8 mouse cellular contexts compared by ENCODE assay signal in the genomic region with DNA sequence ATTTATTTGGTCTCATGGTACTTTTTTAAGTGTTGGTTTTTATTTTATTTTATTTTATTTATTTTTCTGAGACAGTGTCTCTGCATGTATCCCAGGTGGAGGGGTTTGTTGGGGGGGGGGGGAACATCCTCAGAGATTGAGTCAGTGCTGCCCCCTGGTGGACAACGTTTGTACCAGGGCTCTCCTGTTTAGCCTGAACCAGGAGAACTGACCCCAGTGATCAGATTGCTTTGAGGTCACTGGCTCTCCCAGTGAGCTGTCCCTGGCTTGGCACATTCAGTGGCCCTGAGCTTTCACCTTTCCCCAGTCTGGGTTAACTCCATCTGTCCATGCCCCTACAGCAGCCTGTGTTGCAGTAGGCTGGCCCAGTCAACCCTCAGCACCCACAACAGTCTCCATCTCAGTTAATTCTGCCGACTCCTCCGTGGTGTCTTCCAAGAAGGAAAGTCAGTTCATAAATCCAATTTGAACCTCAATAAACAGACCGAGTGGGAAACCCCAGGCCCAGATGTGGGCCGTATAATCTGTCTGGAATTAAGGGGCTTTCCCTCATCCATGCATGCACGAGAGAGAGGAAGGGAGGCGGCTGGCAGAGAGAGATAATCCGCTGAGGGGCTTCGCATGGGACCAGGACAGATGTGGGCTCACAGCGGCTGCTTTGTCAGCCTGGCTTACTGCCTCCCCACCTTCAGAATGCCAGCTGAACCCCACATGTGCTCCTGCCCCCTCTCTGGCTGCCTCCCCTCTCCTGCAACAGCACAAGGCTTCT. TPM values are rescaled to one million over a fixed set of nuclear protein-coding genes. Genes with fewer than 3 reads are reported as not detected.
DNase-seq lines count a peak whose midpoint lies in the region; ATAC-seq and TF ChIP-seq lines count a peak whose summit lies in the region.

No protein-coding gene starts in this region.

- no peak for TF ChIP-seq POLR2A in ES-Bruce4 (IDR thresholded peaks at IDR 0.05; ENCODE audit: insufficient read depth, low read length)
- no peak for TF ChIP-seq POLR2A in cortical plate, adult 2 months (IDR thresholded peaks at IDR 0.05; ENCODE audit: extremely low read depth, insufficient read depth, low read length)
- TF ChIP-seq POLR2A in testis, adult 2 months (IDR thresholded peaks at IDR 0.05; ENCODE audit: control insufficient read depth, low read depth, low read length): no peak

- no peaks in the 10 kb centered on the region for H3K36me3 ChIP-seq in ES-Bruce4 (ENCODE audit: control insufficient read depth, insufficient read depth, low read length, poor library complexity, severe bottlenecking)
- H3K36me3 ChIP-seq in testis, adult 2 months (ENCODE audit: control insufficient read depth, insufficient read depth, low read length): no peaks in the 10 kb centered on the region

- no peak overlapping the region for H3K9ac ChIP-seq in ES-Bruce4 (ENCODE audit: low read depth, poor library complexity, severe bottlenecking)

- TF ChIP-seq EP300 in ES-Bruce4 (IDR thresholded peaks at IDR 0.05; ENCODE audit: insufficient read depth, low read depth, low read length): no peak

- peak; percentile 52 for TF ChIP-seq CTCF in ES-Bruce4 (IDR thresholded peaks at IDR 0.05; ENCODE audit: low read depth, low read length)
- peak; percentile 41 for TF ChIP-seq CTCF in cortical plate, adult 2 months (IDR thresholded peaks at IDR 0.05; ENCODE audit: extremely low read depth, insufficient read depth, low read length)
- peak; percentile 78 for TF ChIP-seq CTCF in layer of hippocampus, adult 2 months (conservative IDR thresholded peaks at IDR 0.05)
- peak; percentile 56; the same call in 1 of the 2 replicates for TF ChIP-seq CTCF in testis, adult 2 months (IDR thresholded peaks at IDR 0.05; ENCODE audit: control insufficient read depth, insufficient read depth, insufficient replicate concordance, low read depth, low read length)

- no peaks in the 10 kb centered on the region for H3K9me3 ChIP-seq in ES-Bruce4 (replicated peaks; ENCODE audit: control insufficient read depth, insufficient read depth, low read length, poor library complexity, severe bottlenecking)

- no peak for ATAC-seq in cerebellum, adult (ENCODE audit: insufficient number of reproducible peaks, low FRiP score, low TSS enrichment)
- peak; percentile 46 for ATAC-seq in granulocyte monocyte progenitor cell, adult 5-6 weeks (replicated peaks; ENCODE audit: poor library complexity, severe bottlenecking)

- H3K27me3 ChIP-seq in ES-Bruce4 (ENCODE audit: control insufficient read depth, insufficient read depth, low read length, poor library complexity, severe bottlenecking): 0 out of 2 replicates have a peak, but pooled peaks cover 2% of the 10 kb centered on the region
- no peaks in the 10 kb centered on the region for H3K27me3 ChIP-seq in testis, adult 2 months (ENCODE audit: control insufficient read depth, insufficient read depth, low read length)

- DNase-seq in cerebellum, adult 18-20 months: peak; percentile 58 to 65
- DNase-seq in layer of hippocampus, adult 2 months (ENCODE audit: low spot score in 2 of 2): peak; percentile 27 to 69
- DNase-seq in lung, postnatal 4 days: peak; percentile 39 to 62

- H3K4me1 ChIP-seq in ES-Bruce4 (ENCODE audit: control insufficient read depth, insufficient read depth, low read length): no peaks in the 10 kb centered on the region
- no peaks in the 10 kb centered on the region for H3K4me1 ChIP-seq in cortical plate, adult 2 months (ENCODE audit: control insufficient read depth, insufficient read depth, low read length)
- H3K4me1 ChIP-seq in testis, adult 2 months (ENCODE audit: control insufficient read depth, insufficient read depth, low read length): peaks cover 7% of the 10 kb centered on the region; the same call in 1 of the 2 replicates

- no peak overlapping the region for H3K4me3 ChIP-seq in ES-Bruce4 (ENCODE audit: low read depth, low read length)
- no peak overlapping the region for H3K4me3 ChIP-seq in cortical plate, adult 2 months (ENCODE audit: insufficient read depth, low read length)
- no peak overlapping the region for H3K4me3 ChIP-seq in layer of hippocampus, adult 2 months
- no peak overlapping the region for H3K4me3 ChIP-seq in testis, adult 2 months (ENCODE audit: control insufficient read depth, low read depth, low read length)

- H3K27ac ChIP-seq in ES-Bruce4 (ENCODE audit: insufficient read depth, low read length): no peak overlapping the region
- no peak overlapping the region for H3K27ac ChIP-seq in cortical plate, adult 2 months (ENCODE audit: insufficient read depth, low read length)
- no peak overlapping the region for H3K27ac ChIP-seq in layer of hippocampus, adult 2 months
- H3K27ac ChIP-seq in testis, adult 2 months (ENCODE audit: control insufficient read depth, insufficient read depth, low read depth, low read length): no peak overlapping the region

RNA-seq across cellular contexts. Expression of a gene that starts 7.7 kb away (rescaled TPM):
- not detected in 2 replicates for polyA plus RNA-seq in ES-Bruce4 (2011; ENCODE audit: insufficient read depth, insufficient read length, low read depth, missing spikeins)
- polyA plus RNA-seq in cortical plate, adult 2 months (2012; rRNA removed): not detected in 2 replicates
- not detected in 2 replicates for total RNA-seq in granulocyte monocyte progenitor cell, adult 5-6 weeks (2014; fragmentation: Nextera tagmentation)
- total RNA-seq in granulocyte monocyte progenitor cell, adult 5-6 weeks (2017): not detected in 2 replicates
- not detected for total RNA-seq in layer of hippocampus, adult 2 months (2021)
- not detected in 2 replicates for polyA plus RNA-seq in testis, adult 2 months (2012; rRNA removed)

RNA-seq across cellular contexts. Expression of a gene that starts 9.7 kb away (rescaled TPM):
- 0.17 TPM in 1 of 2 replicates, not detected in the other for polyA plus RNA-seq in ES-Bruce4 (2011; ENCODE audit: insufficient read depth, insufficient read length, low read depth, missing spikeins)
- polyA plus RNA-seq in cortical plate, adult 2 months (2012; rRNA removed): 3.8 and 4.2 TPM in 2 replicates
- total RNA-seq in granulocyte monocyte progenitor cell, adult 5-6 weeks (2014; fragmentation: Nextera tagmentation): not detected in 2 replicates
- not detected in 2 replicates for total RNA-seq in granulocyte monocyte progenitor cell, adult 5-6 weeks (2017)
- total RNA-seq in layer of hippocampus, adult 2 months (2021): 1 to 10 TPM; 5.4 to 5.5 TPM
- 0.26 and 1.3 TPM in 2 replicates for polyA plus RNA-seq in testis, adult 2 months (2012; rRNA removed)

RNA-seq across cellular contexts. Expression of a gene that starts 20.7 kb away (rescaled TPM):
- polyA plus RNA-seq in ES-Bruce4 (2011; ENCODE audit: insufficient read depth, insufficient read length, low read depth, missing spikeins): not detected in 2 replicates
- polyA plus RNA-seq in cortical plate, adult 2 months (2012; rRNA removed): not detected in 2 replicates
- total RNA-seq in granulocyte monocyte progenitor cell, adult 5-6 weeks (2014; fragmentation: Nextera tagmentation): not detected in 2 replicates
- total RNA-seq in granulocyte monocyte progenitor cell, adult 5-6 weeks (2017): not detected in 2 replicates
- total RNA-seq in layer of hippocampus, adult 2 months (2021): not detected
- polyA plus RNA-seq in testis, adult 2 months (2012; rRNA removed): 0.02 TPM in 2 replicates

RNA-seq across cellular contexts. Expression of a gene that starts 45.4 kb away (rescaled TPM):
- polyA plus RNA-seq in ES-Bruce4 (2011; ENCODE audit: insufficient read depth, insufficient read length, low read depth, missing spikeins): not detected in 2 replicates
- polyA plus RNA-seq in cortical plate, adult 2 months (2012; rRNA removed): 3.1 and 3.4 TPM in 2 replicates
- not detected in 2 replicates for total RNA-seq in granulocyte monocyte progenitor cell, adult 5-6 weeks (2014; fragmentation: Nextera tagmentation)
- total RNA-seq in granulocyte monocyte progenitor cell, adult 5-6 weeks (2017): not detected in 2 replicates
- total RNA-seq in layer of hippocampus, adult 2 months (2021): 1 to 10 TPM; 4.3 to 5.0 TPM
- 0.46 and 0.55 TPM in 2 replicates for polyA plus RNA-seq in testis, adult 2 months (2012; rRNA removed)
